Mouse (Mus musculus) erythroid progenitor cell, adult 5-6 weeks (primary cell): ENCODE results near the gene Upp1. TPM values are rescaled to one million over a fixed set of nuclear protein-coding genes. Genes with fewer than 3 reads are reported as not detected.
A peak's percentile ranks its signal among the peaks of the same experiment; 100 is the strongest.

ENCODE experiments used
- ATAC-seq: replicated peaks from 2 replicates; pipeline ENCODE4 v1.8.0; 2016; ENCODE audit warnings: moderate number of reproducible peaks, mild to moderate bottlenecking, moderate TSS enrichment, inconsistent platforms; ENCODE audit not compliant: poor library complexity, low FRiP score, severe bottlenecking
- total RNA-seq, 2 experiments: library from RNA; stranded (forward) in 1 of 2; stranded (reverse) in 1 of 2; fragments of 150-400 nt in 1 of 2; fragments of 186-747, 209-891 nt in 1 of 2; gene quantifications; 2 replicates each; pipeline versions ENCODE4 v1.2.3 to v1.2.4; 2015 to 2017; ENCODE audit warnings: low replicate concordance in 2 of 2

Upp1 gene
- total RNA-seq (2015; ENCODE audit: low replicate concordance): not detected in 2 replicates
- not detected in 2 replicates for total RNA-seq (2017; ENCODE audit: low replicate concordance)

GRCm38 (mm10) chr11:9118050-9118420 is at the start of gene Upp1:
Gene Upp1, plus strand, starts transcription at chr11:9118103.
- ATAC-seq: no peak

- no peak for ATAC-seq
These were observed 41.5 kb upstream of the Upp1 start for GRCm38 (mm10) chr11:9076444-9076843.

- ATAC-seq: no peak
These were observed 4.7 kb upstream of the Upp1 start for GRCm38 (mm10) chr11:9113189-9113588.

- ATAC-seq: no peak
These were observed 2.4 kb upstream of the Upp1 start for GRCm38 (mm10) chr11:9115367-9116120.

GRCm38 (mm10) chr11:9116121-9116520 is 1.8 kb upstream of the Upp1 start:
- ATAC-seq: no peak

GRCm38 (mm10) chr11:9116916-9117315 is 987 bp upstream of the Upp1 start:
- no peak for ATAC-seq

GRCm38 (mm10) chr11:9117358-9118049 is 399 bp upstream of the Upp1 start:
- no peak for ATAC-seq

GRCm38 (mm10) chr11:9118421-9119121 is 668 bp downstream of the Upp1 start:
- peak; percentile 81 for ATAC-seq

GRCm38 (mm10) chr11:9119231-9120020 is 1.5 kb downstream of the Upp1 start:
- ATAC-seq: no peak

GRCm38 (mm10) chr11:9122315-9122714 is 4.4 kb downstream of the Upp1 start:
- ATAC-seq: no peak

GRCm38 (mm10) chr11:9126373-9127107 is 8.6 kb downstream of the Upp1 start:
- no peak for ATAC-seq

GRCm38 (mm10) chr11:9128110-9128509 is 10.2 kb downstream of the Upp1 start:
- no peak for ATAC-seq

GRCm38 (mm10) chr11:9129528-9129927 is 11.6 kb downstream of the Upp1 start:
- no peak for ATAC-seq

- no peak for ATAC-seq
These were observed 13.8 kb downstream of the Upp1 start for GRCm38 (mm10) chr11:9131688-9132087.

GRCm38 (mm10) chr11:9135589-9136246 is 17.8 kb downstream of the Upp1 start:
- no peak for ATAC-seq

GRCm38 (mm10) chr11:9136471-9136870 is 18.6 kb downstream of the Upp1 start:
- ATAC-seq: 0 out of 2 replicates have a peak, but pooled peaks have one; percentile 50

GRCm38 (mm10) chr11:9145113-9145512 is 27.2 kb downstream of the Upp1 start:
- ATAC-seq: no peak

- ATAC-seq: no peak
These were observed 28.2 kb downstream of the Upp1 start for GRCm38 (mm10) chr11:9146115-9146514.

GRCm38 (mm10) chr11:9146683-9147082 is 28.8 kb downstream of the Upp1 start:
- ATAC-seq: no peak
